Mouse (Mus musculus) hindbrain, postnatal 0 days (tissue): ENCODE results near the gene Slc25a36. TPM values are rescaled to one million over a fixed set of nuclear protein-coding genes. Genes with fewer than 3 reads are reported as not detected.

ENCODE experiments used
- ATAC-seq: fragments of 200-750 bp; cut with Nextera tagmentation; 2 replicates; pipeline ENCODE4 v1.8.0; 2017; ENCODE audit warnings: mild to moderate bottlenecking, moderate TSS enrichment, moderate library complexity
- DNase-seq: peaks from one replicate; pipeline ENCODE4 v3.0.0-alpha.2; 2015; ENCODE audit warnings: low spot score
- H3K27ac ChIP-seq: fragments of 300-500 bp; sonication (generic); 2 replicates; pipeline ENCODE4 v1.5.1; 2014; ENCODE audit warnings: mild to moderate bottlenecking
- H3K27me3 ChIP-seq: fragments of 300-500 bp; sonication (generic); 2 replicates; pipeline ENCODE4 v1.6.1; 2014; ENCODE audit warnings: low read length, mixed read lengths; ENCODE audit not compliant: insufficient read depth
- H3K36me3 ChIP-seq: fragments of 300-500 bp; sonication (generic); 2 replicates; pipeline ENCODE4 v1.6.1; 2014; ENCODE audit warnings: low read length, mixed read lengths; ENCODE audit not compliant: insufficient read depth
- H3K4me1 ChIP-seq: fragments of 300-500 bp; sonication (generic); 2 replicates; pipeline ENCODE4 v1.6.1; 2014; ENCODE audit warnings: antibody characterized with exemption, low read length, mixed read lengths; ENCODE audit not compliant: insufficient read depth
- H3K4me2 ChIP-seq: fragments of 300-500 bp; sonication (generic); 2 replicates; pipeline ENCODE4 v1.6.1; 2014; ENCODE audit warnings: low read depth, mild to moderate bottlenecking, low read length, moderate library complexity, mixed read lengths
- H3K4me3 ChIP-seq: fragments of 300-500 bp; sonication (generic); 2 replicates; pipeline ENCODE4 v1.5.1; 2014; ENCODE audit warnings: low read length
- H3K9ac ChIP-seq: fragments of 300-500 bp; sonication (generic); replicated peaks from 2 replicates; pipeline ENCODE4 v1.6.1; 2014; ENCODE audit warnings: mild to moderate bottlenecking, low read length, moderate library complexity, mixed read lengths
- H3K9me3 ChIP-seq: fragments of 300-500 bp; sonication (generic); 2 replicates; pipeline ENCODE4 v1.6.1; 2016; ENCODE audit warnings: low read length, mixed read lengths
- CTCF ChIP-seq: IDR thresholded peaks from 2 replicates; pipeline ENCODE4 v1.5.1; 2016; ENCODE audit warnings: antibody characterized with exemption, control low read depth, low read depth
- WGBS: fragments of 180-500 bp; shearing (Covaris S2); extraction: QIAGEN DNeasy Blood & Tissue Kit; methylation state at CpG from one replicate; pipeline ENCODE4 v1.1.7; 2014; 5-methylcytosine and 5-hydroxymethylcytosine counted together
- polyA plus RNA-seq: library from polyadenylated mRNA; unstranded; fragments of >200 nt; fragmentation: Nextera tagmentation; extraction: Ambion mirVana; gene quantifications from 2 replicates; pipeline ENCODE4 v1.2.1, GENCODE M21; 2015
- total RNA-seq: library from RNA; depleted of rRNA; stranded (reverse); fragments of >200 nt; gene quantifications from 2 replicates; pipeline ENCODE4 v1.2.3, GENCODE M21; 2014

The Slc25a36 gene
- total and polyA plus RNA-seq, 2 experiments from 2014 or later, result 68.8 to 97.4 TPM

GRCm38 (mm10) chr9:97112238-97112637, 1.3 kb upstream of the Slc25a36 start:
- no peak overlapping the region for H3K4me3 ChIP-seq
- no peak for TF ChIP-seq CTCF
- DNase-seq, result no peak
- no peaks in the 10 kb centered on the region for H3K27me3 ChIP-seq
- no peak overlapping the region for H3K27ac ChIP-seq
- no peaks in the 10 kb centered on the region for H3K36me3 ChIP-seq
- no peak overlapping the region for H3K4me2 ChIP-seq
- H3K9ac ChIP-seq, result no peak overlapping the region
- no peak for ATAC-seq
- no peaks in the 10 kb centered on the region for H3K9me3 ChIP-seq
- 87% methylated on average over 7 of the region's 7 CpGs for WGBS
- peaks cover 9% of the 10 kb centered on the region; the same call in 1 of the 2 replicates for H3K4me1 ChIP-seq

- H3K27me3 ChIP-seq, result no peaks in the 10 kb centered on the region
- 6% methylated on average over 6 of the region's 6 CpGs for WGBS
- no peak for TF ChIP-seq CTCF
- peak overlapping the region; percentile 78 for H3K9ac ChIP-seq
- H3K27ac ChIP-seq, result peak overlapping the region; percentile 93
- no peaks in the 10 kb centered on the region for H3K36me3 ChIP-seq
- ATAC-seq (no peak), DNase-seq (no peak)
- H3K4me3 ChIP-seq, result peak overlapping the region; percentile 90
- peaks cover 9% of the 10 kb centered on the region; the same call in 1 of the 2 replicates for H3K4me1 ChIP-seq
- peak overlapping the region; percentile 75 for H3K4me2 ChIP-seq
- no peaks in the 10 kb centered on the region for H3K9me3 ChIP-seq
Measured at GRCm38 (mm10) chr9:97111506-97111905, 549 bp upstream of the Slc25a36 start.

GRCm38 (mm10) chr9:97106481-97107160, 4.3 kb downstream of the Slc25a36 start:
- no peak overlapping the region for H3K4me2 ChIP-seq
- TF ChIP-seq CTCF, result no peak
- H3K27me3 ChIP-seq, result no peaks in the 10 kb centered on the region
- 94% methylated on average over 5 of the region's 5 CpGs for WGBS
- peaks cover 9% of the 10 kb centered on the region; the same call in 1 of the 2 replicates for H3K4me1 ChIP-seq
- no peak overlapping the region for H3K4me3 ChIP-seq
- H3K9ac ChIP-seq, result no peak overlapping the region
- DNase-seq, result no peak
- H3K27ac ChIP-seq, result no peak overlapping the region
- H3K9me3 ChIP-seq, result no peaks in the 10 kb centered on the region
- no peaks in the 10 kb centered on the region for H3K36me3 ChIP-seq
- ATAC-seq, result no peak

GRCm38 (mm10) chr9:97105400-97105985, 5.5 kb downstream of the Slc25a36 start:
- DNase-seq (no peak), ATAC-seq (no peak)
- no peaks in the 10 kb centered on the region for H3K27me3 ChIP-seq
- peaks cover 9% of the 10 kb centered on the region; the same call in 1 of the 2 replicates for H3K4me1 ChIP-seq
- H3K9me3 ChIP-seq, result no peaks in the 10 kb centered on the region
- no peak overlapping the region for H3K4me2 ChIP-seq
- H3K9ac ChIP-seq, result no peak overlapping the region
- TF ChIP-seq CTCF, result no peak
- H3K27ac ChIP-seq, result no peak overlapping the region
- 84% methylated on average over 2 of the region's 2 CpGs for WGBS
- no peaks in the 10 kb centered on the region for H3K36me3 ChIP-seq
- no peak overlapping the region for H3K4me3 ChIP-seq

GRCm38 (mm10) chr9:97103376-97104061, 7.4 kb downstream of the Slc25a36 start:
- Histone ChIP-seq H3K36me3 (0 out of 2 replicates have a peak, but pooled peaks cover 3% of the 10 kb centered on the region), H3K9ac (no peak overlapping the region), H3K27me3 (no peaks in the 10 kb centered on the region), H3K4me2 (no peak overlapping the region), H3K4me3 (no peak overlapping the region), H3K9me3 (no peaks in the 10 kb centered on the region), H3K27ac (no peak overlapping the region), H3K4me1 (no peaks in the 10 kb centered on the region)
- TF ChIP-seq CTCF, result no peak
- no peak for ATAC-seq
- no peak for DNase-seq
- WGBS, result 92% methylated on average over 2 of the region's 2 CpGs

GRCm38 (mm10) chr9:97098985-97099384, 12.0 kb downstream of the Slc25a36 start:
- TF ChIP-seq CTCF, result no peak
- no peaks in the 10 kb centered on the region for H3K4me1 ChIP-seq
- no peaks in the 10 kb centered on the region for H3K27me3 ChIP-seq
- ATAC-seq (no peak), DNase-seq (no peak)
- peaks cover 26% of the 10 kb centered on the region for H3K36me3 ChIP-seq
- H3K27ac ChIP-seq, result no peak overlapping the region
- 95% methylated on average over 4 of the region's 4 CpGs for WGBS
- no peaks in the 10 kb centered on the region for H3K9me3 ChIP-seq
- H3K9ac ChIP-seq, result no peak overlapping the region
- no peak overlapping the region for H3K4me3 ChIP-seq
- no peak overlapping the region for H3K4me2 ChIP-seq
